ENCODE assay signal across 8 mouse cellular contexts in genomic region chr2:154943101-154943500, GRCm38 (mm10). TPM values are rescaled to one million over a fixed set of nuclear protein-coding genes. Genes with fewer than 3 reads are reported as not detected.
DNase-seq lines count a peak whose midpoint lies in the region; ATAC-seq lines count a peak whose summit lies in the region.

No protein-coding gene starts in this region.

- H3K9ac ChIP-seq in midbrain, embryonic 16.5 days (ENCODE audit: low read depth, low read length), result no peak overlapping the region
- peak overlapping the region; percentile 7; the same call in 1 of the 2 replicates for H3K9ac ChIP-seq in embryonic facial prominence, embryonic 11.5 days (replicated peaks; ENCODE audit: low read length)
- H3K9ac ChIP-seq in midbrain, embryonic 13.5 days (replicated peaks), result no peak overlapping the region

- H3K27ac ChIP-seq in midbrain, embryonic 10.5 days (replicated peaks), result no peak overlapping the region
- H3K27ac ChIP-seq in midbrain, embryonic 16.5 days (ENCODE audit: low read length), result no peak overlapping the region
- no peak overlapping the region for H3K27ac ChIP-seq in embryonic facial prominence, embryonic 11.5 days (replicated peaks; ENCODE audit: low read depth, low read length)
- peak overlapping the region; percentile 78 for H3K27ac ChIP-seq in limb, embryonic 10.5 days
- no peak overlapping the region for H3K27ac ChIP-seq in midbrain, embryonic 13.5 days

- DNase-seq in midbrain, embryonic 10.5 days (ENCODE audit: low spot score), result peak; percentile 71
- peak; percentile 82 for DNase-seq in embryonic facial prominence, embryonic 11.5 days (ENCODE audit: low spot score)
- DNase-seq in heart, adult 11 months, result peak; percentile 92
- peak; percentile 86 for DNase-seq in kidney, adult 18-20 months
- DNase-seq in limb, embryonic 10.5 days (ENCODE audit: low spot score), result peak; percentile 88
- DNase-seq in spleen, adult 18-20 months, result peak; percentile 37 to 76

- H3K9me3 ChIP-seq in midbrain, embryonic 10.5 days (replicated peaks), result no peaks in the 10 kb centered on the region
- no peaks in the 10 kb centered on the region for H3K9me3 ChIP-seq in midbrain, embryonic 16.5 days (replicated peaks; ENCODE audit: control insufficient read depth, low read length, poor library complexity, severe bottlenecking)
- no peaks in the 10 kb centered on the region for H3K9me3 ChIP-seq in embryonic facial prominence, embryonic 11.5 days (replicated peaks; ENCODE audit: control insufficient read depth, low read length)
- no peaks in the 10 kb centered on the region for H3K9me3 ChIP-seq in limb, embryonic 10.5 days (replicated peaks)
- no peaks in the 10 kb centered on the region for H3K9me3 ChIP-seq in midbrain, embryonic 13.5 days

- no peak overlapping the region for H3K4me2 ChIP-seq in midbrain, embryonic 16.5 days (ENCODE audit: low read length)
- H3K4me2 ChIP-seq in embryonic facial prominence, embryonic 11.5 days (ENCODE audit: low read depth, low read length), result no peak overlapping the region
- H3K4me2 ChIP-seq in midbrain, embryonic 13.5 days (replicated peaks), result peak overlapping the region; percentile 29; the same call in 1 of the 2 replicates

- H3K4me3 ChIP-seq in midbrain, embryonic 10.5 days, result no peak overlapping the region
- H3K4me3 ChIP-seq in midbrain, embryonic 16.5 days (ENCODE audit: low read depth, low read length), result no peak overlapping the region
- H3K4me3 ChIP-seq in embryonic facial prominence, embryonic 11.5 days (ENCODE audit: low read depth, low read length), result no peak overlapping the region
- H3K4me3 ChIP-seq in limb, embryonic 10.5 days, result no peak overlapping the region
- H3K4me3 ChIP-seq in midbrain, embryonic 13.5 days (replicated peaks), result no peak overlapping the region

- 9% methylated on average over 11 of the region's 11 CpGs for WGBS in midbrain, embryonic 10.5 days
- 9% methylated on average over 11 of the region's 11 CpGs for WGBS in midbrain, embryonic 16.5 days
- WGBS in embryonic facial prominence, embryonic 11.5 days, result 5% methylated on average over 11 of the region's 11 CpGs
- WGBS in limb, embryonic 10.5 days, result 6% methylated on average over 11 of the region's 11 CpGs
- WGBS in midbrain, embryonic 13.5 days, result 5% methylated on average over 11 of the region's 11 CpGs

- no peaks in the 10 kb centered on the region for H3K36me3 ChIP-seq in midbrain, embryonic 10.5 days
- no peaks in the 10 kb centered on the region for H3K36me3 ChIP-seq in midbrain, embryonic 16.5 days (ENCODE audit: control insufficient read depth, insufficient read depth, low read length)
- no peaks in the 10 kb centered on the region for H3K36me3 ChIP-seq in embryonic facial prominence, embryonic 11.5 days (replicated peaks; ENCODE audit: control insufficient read depth, insufficient read depth, low read depth, low read length)
- no peaks in the 10 kb centered on the region for H3K36me3 ChIP-seq in limb, embryonic 10.5 days
- H3K36me3 ChIP-seq in midbrain, embryonic 13.5 days, result no peaks in the 10 kb centered on the region

- no peak for ATAC-seq in midbrain, embryonic 16.5 days
- no peak for ATAC-seq in embryonic facial prominence, embryonic 11.5 days (replicated peaks; ENCODE audit: insufficient number of reproducible peaks, low FRiP score, low TSS enrichment, low read depth)
- ATAC-seq in midbrain, embryonic 13.5 days, result no peak

- no peaks in the 10 kb centered on the region for H3K27me3 ChIP-seq in midbrain, embryonic 10.5 days (ENCODE audit: low read depth, poor library complexity, severe bottlenecking)
- H3K27me3 ChIP-seq in midbrain, embryonic 16.5 days (ENCODE audit: control insufficient read depth, insufficient read depth, low read depth, low read length), result no peaks in the 10 kb centered on the region
- no peaks in the 10 kb centered on the region for H3K27me3 ChIP-seq in embryonic facial prominence, embryonic 11.5 days (ENCODE audit: control insufficient read depth, insufficient read depth, low read length)
- H3K27me3 ChIP-seq in limb, embryonic 10.5 days (ENCODE audit: low read depth, poor library complexity, severe bottlenecking), result no peaks in the 10 kb centered on the region
- 0 out of 2 replicates have a peak, but pooled peaks cover 7% of the 10 kb centered on the region for H3K27me3 ChIP-seq in midbrain, embryonic 13.5 days

- H3K4me1 ChIP-seq in midbrain, embryonic 10.5 days, result peaks cover 15% of the 10 kb centered on the region
- H3K4me1 ChIP-seq in midbrain, embryonic 16.5 days (ENCODE audit: control insufficient read depth, insufficient read depth, low read length), result no peaks in the 10 kb centered on the region
- no peaks in the 10 kb centered on the region for H3K4me1 ChIP-seq in embryonic facial prominence, embryonic 11.5 days (ENCODE audit: control insufficient read depth, insufficient read depth, low read length)
- peaks cover 30% of the 10 kb centered on the region for H3K4me1 ChIP-seq in limb, embryonic 10.5 days
- H3K4me1 ChIP-seq in midbrain, embryonic 13.5 days (replicated peaks), result peaks cover 8% of the 10 kb centered on the region

RNA-seq across cellular contexts. Expression of gene Eif2s2, which starts 50.4 kb away (rescaled TPM):
- polyA plus RNA-seq in midbrain, embryonic 10.5 days (2016; fragmentation: Nextera tagmentation; extraction: Ambion mirVana), result 108 and 119 TPM in 2 replicates
- polyA plus RNA-seq in midbrain, embryonic 16.5 days (2015; fragmentation: Nextera tagmentation; extraction: Ambion mirVana), result 69.3 and 72.3 TPM in 2 replicates
- polyA plus RNA-seq in embryonic facial prominence, embryonic 11.5 days (2014; fragmentation: Nextera tagmentation; extraction: Ambion mirVana), result 146 and 183 TPM in 2 replicates
- 122 and 137 TPM in 2 replicates for polyA plus RNA-seq in limb, embryonic 10.5 days (2016; fragmentation: Nextera tagmentation; extraction: Ambion mirVana)
- polyA plus RNA-seq in midbrain, embryonic 13.5 days (2015; fragmentation: Nextera tagmentation; extraction: Ambion mirVana), result 84.0 and 88.6 TPM in 2 replicates
